Mouse (Mus musculus) kidney, postnatal 0 days (tissue): ENCODE results near the gene Slc6a13. TPM values are rescaled to one million over a fixed set of nuclear protein-coding genes. Genes with fewer than 3 reads are reported as not detected.

ENCODE experiments used
- ATAC-seq: fragments of 200-750 bp; cut with Nextera tagmentation; replicated peaks from 2 replicates; pipeline ENCODE4 v1.8.0; 2017; ENCODE audit warnings: low read depth, moderate number of reproducible peaks, moderate TSS enrichment, moderate library complexity; ENCODE audit not compliant: low FRiP score
- DNase-seq: peaks from one replicate; pipeline ENCODE4 v3.0.0-alpha.2; 2016; ENCODE audit warnings: low spot score
- H3K27ac ChIP-seq: fragments of 300-500 bp; sonication (generic); 2 replicates; pipeline ENCODE4 v1.5.1; 2014; ENCODE audit warnings: mild to moderate bottlenecking
- H3K27me3 ChIP-seq: fragments of 300-500 bp; sonication (generic); 2 replicates; pipeline ENCODE4 v1.6.1; 2014; ENCODE audit warnings: low read length, mixed read lengths; ENCODE audit not compliant: insufficient read depth
- H3K36me3 ChIP-seq: fragments of 300-500 bp; sonication (generic); 2 replicates; pipeline ENCODE4 v1.6.1; 2014; ENCODE audit warnings: low read length, mixed read lengths; ENCODE audit not compliant: insufficient read depth
- H3K4me1 ChIP-seq: fragments of 300-500 bp; sonication (generic); replicated peaks from 2 replicates; pipeline ENCODE4 v1.6.1; 2014; ENCODE audit warnings: antibody characterized with exemption, low read length, mixed read lengths; ENCODE audit not compliant: insufficient read depth
- H3K4me2 ChIP-seq: fragments of 300-500 bp; sonication (generic); 2 replicates; pipeline ENCODE4 v1.6.1; 2014; ENCODE audit warnings: mild to moderate bottlenecking, low read length, moderate library complexity, mixed read lengths
- H3K4me3 ChIP-seq: fragments of 300-500 bp; sonication (generic); replicated peaks from 2 replicates; pipeline ENCODE4 v1.5.1; 2014; ENCODE audit warnings: low read depth, low read length
- H3K9ac ChIP-seq: fragments of 300-500 bp; sonication (generic); 2 replicates; pipeline ENCODE4 v1.6.1; 2014; ENCODE audit warnings: low read depth, low read length
- H3K9me3 ChIP-seq: fragments of 300-500 bp; sonication (generic); replicated peaks from 2 replicates; pipeline ENCODE4 v1.6.1; 2016; ENCODE audit warnings: low read length, inconsistent platforms, mixed read lengths
- CTCF ChIP-seq: IDR thresholded peaks from 2 replicates; pipeline ENCODE4 v1.5.1; 2016; ENCODE audit warnings: antibody characterized with exemption, low read depth, mild to moderate bottlenecking, moderate library complexity
- WGBS: fragments of 180-500 bp; shearing (Covaris S2); extraction: QIAGEN DNeasy Blood & Tissue Kit; methylation state at CpG from one replicate; pipeline ENCODE4 v1.1.7; 2014; 5-methylcytosine and 5-hydroxymethylcytosine counted together
- polyA plus RNA-seq: library from polyadenylated mRNA; unstranded; fragments of >200 nt; fragmentation: Nextera tagmentation; extraction: Ambion mirVana; gene quantifications from 2 replicates; pipeline ENCODE4 v1.2.1, GENCODE M21; 2015

Slc6a13 gene
- polyA plus RNA-seq, 1 experiment from 2014 or later: 43.8 TPM

DNA sequence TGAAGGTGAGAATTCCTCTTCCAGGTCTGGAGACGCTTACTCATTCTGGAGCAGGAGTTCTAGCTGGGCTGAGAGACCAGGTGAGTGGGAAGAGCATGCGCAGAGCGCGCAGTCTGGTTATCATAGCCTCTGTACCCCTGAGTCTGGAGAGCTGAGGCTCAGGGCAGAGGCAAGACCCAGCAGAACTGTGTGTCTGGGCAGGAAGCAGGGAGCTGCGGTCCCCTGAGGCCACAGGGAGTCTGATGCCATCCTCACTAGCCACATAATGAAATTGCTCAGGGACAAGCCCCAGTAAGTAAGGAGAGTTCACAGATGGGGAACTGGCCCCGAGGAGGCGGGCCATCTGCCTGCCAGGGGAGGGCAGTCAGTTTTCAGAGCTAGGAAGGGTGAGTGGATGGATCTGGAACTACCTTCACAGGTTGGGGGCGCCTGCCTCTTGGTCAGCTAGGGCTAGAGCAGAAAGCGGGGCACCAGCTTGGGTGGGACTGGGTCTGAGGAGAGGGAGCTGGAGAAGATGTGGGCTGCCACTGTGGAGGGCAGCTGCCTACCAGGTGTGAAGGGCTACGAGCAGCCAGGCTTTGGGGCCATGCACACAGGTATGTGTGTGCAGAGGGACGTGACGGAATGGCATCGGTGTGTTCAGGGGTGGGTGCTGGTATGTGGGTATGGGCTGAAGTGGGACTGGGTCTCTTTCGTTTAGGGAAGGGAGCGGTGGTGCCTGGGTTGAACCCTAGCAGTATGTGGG lies 43.2 kb downstream of the Slc6a13 start, which contains the start of gene Slc6a12:
Slc6a12 (plus strand) TSS at position 51 of the 745 bp plus-strand sequence.
- ATAC-seq: peak; percentile 75
- Histone ChIP-seq H3K4me3 (no peak within 1 kb of the TSS), H3K27ac (peak within 1 kb of the TSS; percentile 52; the same call in 1 of the 2 replicates), H3K9me3 (no peaks in the 10 kb centered on the region), H3K9ac (no peak within 1 kb of the TSS), H3K36me3 (no peaks in the 10 kb centered on the region), H3K27me3 (no peaks in the 10 kb centered on the region), H3K4me2 (peak within 1 kb of the TSS; percentile 30), H3K4me1 (peaks cover 15% of the 10 kb centered on the region; the same call in 1 of the 2 replicates)
- TF ChIP-seq CTCF: no peak
- no peak for DNase-seq
- 56% methylated on average over 15 of the region's 15 CpGs for WGBS

GRCm38 (mm10) chr6:121343771-121344123 lies 43.7 kb downstream of the Slc6a13 start:
- H3K4me2 ChIP-seq: peak overlapping the region; percentile 30
- WGBS: 40% methylated on average over 6 of the region's 6 CpGs
- ATAC-seq: peak; percentile 48; the same call in 1 of the 2 replicates

DNA sequence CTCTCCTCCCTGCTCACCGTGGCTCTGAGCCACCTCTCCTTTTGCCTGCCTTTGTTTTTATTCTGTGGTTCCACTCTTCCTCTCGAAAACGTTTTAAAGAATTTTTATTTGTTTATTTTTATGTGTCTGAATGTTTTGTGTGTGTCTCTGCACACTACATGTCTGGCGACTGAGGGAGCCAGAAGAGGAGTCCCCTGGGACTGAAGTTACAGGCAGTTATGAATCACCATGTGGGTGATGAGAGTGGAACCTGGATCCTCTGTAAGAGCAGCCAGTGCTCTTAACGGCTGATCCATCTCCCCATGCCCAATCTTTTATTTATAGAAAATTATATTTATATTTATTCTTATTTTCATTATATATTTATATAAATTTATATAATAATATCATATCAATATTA lies 44.3 kb downstream of the Slc6a13 start:
- peak overlapping the region; percentile 30; the same call in 1 of the 2 replicates for H3K4me2 ChIP-seq
- H3K27me3 ChIP-seq: no peaks in the 10 kb centered on the region
- no peaks in the 10 kb centered on the region for H3K36me3 ChIP-seq
- H3K4me3 ChIP-seq: no peak overlapping the region
- TF ChIP-seq CTCF: no peak
- H3K27ac ChIP-seq: peak overlapping the region; percentile 31; the same call in 1 of the 2 replicates
- no peaks in the 10 kb centered on the region for H3K9me3 ChIP-seq
- no peak overlapping the region for H3K9ac ChIP-seq
- DNase-seq: no peak
- no peak for ATAC-seq
- H3K4me1 ChIP-seq: peaks cover 15% of the 10 kb centered on the region; the same call in 1 of the 2 replicates
- 48% methylated on average over 5 of the region's 5 CpGs for WGBS

More at GRCm38 (mm10) chr6:121343771-121344123, 43.7 kb downstream of the Slc6a13 start:
- peak overlapping the region; percentile 31; the same call in 1 of the 2 replicates for H3K27ac ChIP-seq
- H3K9me3 ChIP-seq: no peaks in the 10 kb centered on the region
- peak; percentile 65 for DNase-seq
- no peaks in the 10 kb centered on the region for H3K27me3 ChIP-seq
- peaks cover 15% of the 10 kb centered on the region; the same call in 1 of the 2 replicates for H3K4me1 ChIP-seq
- H3K36me3 ChIP-seq: no peaks in the 10 kb centered on the region
- TF ChIP-seq CTCF: no peak
- no peak overlapping the region for H3K9ac ChIP-seq
- no peak overlapping the region for H3K4me3 ChIP-seq

GRCm38 (mm10) chr6:121346428-121346827 lies 46.4 kb downstream of the Slc6a13 start:
- Histone ChIP-seq H3K4me1 (peaks cover 15% of the 10 kb centered on the region; the same call in 1 of the 2 replicates), H3K4me3 (no peak overlapping the region), H3K9me3 (no peaks in the 10 kb centered on the region), H3K4me2 (no peak overlapping the region), H3K27me3 (no peaks in the 10 kb centered on the region), H3K9ac (no peak overlapping the region), H3K36me3 (no peaks in the 10 kb centered on the region), H3K27ac (no peak overlapping the region)
- no peak for DNase-seq
- no peak for ATAC-seq
- TF ChIP-seq CTCF: no peak
- 26% methylated on average over 8 of the region's 8 CpGs for WGBS

DNA sequence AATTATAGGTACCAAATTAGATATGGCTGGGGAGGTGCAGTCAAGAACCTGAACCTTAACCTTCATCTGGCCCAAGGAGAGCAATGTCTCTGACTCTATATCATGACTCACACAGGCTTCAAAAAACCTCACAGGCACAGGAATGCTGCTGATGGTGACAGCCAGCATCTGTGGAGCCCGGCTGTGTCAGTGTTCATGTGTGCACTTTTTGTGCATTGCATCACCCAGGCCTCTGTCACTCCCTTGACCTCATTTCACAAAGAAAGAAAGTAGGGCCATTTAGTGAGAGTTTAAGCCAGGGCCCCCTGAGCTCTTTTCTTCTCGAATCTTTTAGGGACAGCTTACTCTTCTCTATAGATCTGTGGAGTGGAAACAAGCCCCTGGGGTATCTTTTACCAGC lies 52.2 kb downstream of the Slc6a13 start:
- DNase-seq (no peak), ATAC-seq (no peak)
- Histone ChIP-seq H3K9me3 (no peaks in the 10 kb centered on the region), H3K9ac (no peak overlapping the region), H3K27me3 (no peaks in the 10 kb centered on the region), H3K27ac (no peak overlapping the region), H3K4me1 (no peaks in the 10 kb centered on the region), H3K4me3 (no peak overlapping the region), H3K4me2 (no peak overlapping the region), H3K36me3 (no peaks in the 10 kb centered on the region)
- WGBS: 34% methylated on average over 2 of the region's 2 CpGs
- TF ChIP-seq CTCF: no peak

- Histone ChIP-seq H3K9me3 (no peaks in the 10 kb centered on the region), H3K9ac (no peak overlapping the region), H3K27ac (no peak overlapping the region), H3K4me2 (no peak overlapping the region), H3K4me1 (no peaks in the 10 kb centered on the region), H3K36me3 (no peaks in the 10 kb centered on the region), H3K27me3 (no peaks in the 10 kb centered on the region), H3K4me3 (no peak overlapping the region)
- 67% methylated on average over 1 of the region's 1 CpGs for WGBS
- DNase-seq (no peak), ATAC-seq (no peak)
- TF ChIP-seq CTCF: no peak
Observed at GRCm38 (mm10) chr6:121356041-121356440, 56.0 kb downstream of the Slc6a13 start.
